Mouse (Mus musculus): ENCODE measurements around the gene March7. TPM values are rescaled to one million over a fixed set of nuclear protein-coding genes. Genes with fewer than 3 reads are reported as not detected.

The March7 gene
- polyA plus RNA-seq (2014; fragmentation: Illumina TruSeq; extraction: RNeasy Lipid Tissue Mini Kit (QIAGEN cat#74804); ENCODE audit: low read depth, low replicate concordance), result 162 TPM

DNA sequence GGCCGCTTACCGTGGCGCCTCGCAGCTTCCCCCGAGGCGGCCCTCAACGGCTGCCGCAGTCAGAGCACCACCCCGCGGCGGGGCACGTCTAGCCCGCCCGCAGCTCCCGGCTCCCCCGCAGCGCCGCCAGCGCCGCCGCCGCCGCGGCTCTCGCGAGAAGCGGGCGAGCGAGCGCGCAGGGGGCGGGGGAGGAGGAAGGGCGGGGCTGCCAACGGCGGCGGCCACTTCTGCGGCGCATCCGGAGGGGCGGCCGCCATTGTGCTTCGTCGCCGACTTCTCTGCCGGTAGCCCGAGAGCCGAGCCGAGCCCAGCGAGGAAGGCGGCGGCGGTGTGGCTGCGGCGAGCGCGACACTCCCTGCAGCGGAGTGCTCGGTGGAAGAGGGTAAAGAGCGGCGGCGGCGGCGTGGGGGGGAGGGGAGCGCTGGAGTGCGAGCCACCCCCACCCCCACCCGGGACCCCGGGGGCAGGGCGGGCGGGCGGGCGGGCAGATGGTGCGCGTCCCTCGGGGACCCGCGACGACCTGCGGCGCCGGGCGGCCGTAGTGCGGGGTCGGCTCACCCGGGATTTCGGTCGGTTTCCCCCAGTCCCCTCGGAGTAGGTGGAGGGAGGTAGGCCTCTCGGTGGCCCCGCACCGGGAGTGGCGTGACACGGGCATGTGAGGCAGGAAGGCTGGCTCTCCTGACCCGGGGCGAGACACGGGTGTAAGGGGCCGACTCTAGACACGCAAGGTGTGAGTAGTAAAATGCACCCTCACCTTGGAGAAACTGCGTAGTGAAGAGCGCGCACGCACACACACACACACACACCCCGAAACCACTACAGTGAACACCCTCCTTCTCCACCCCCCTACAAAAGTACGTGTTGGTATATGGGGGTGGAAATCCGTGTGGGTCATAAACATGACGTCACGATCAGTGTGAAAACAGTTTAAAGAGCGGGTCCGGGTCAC lies at the start of gene March7, which contains the start of gene Baz2b:
Gene March7, plus strand, starts transcription at position 185 of the 949 bp plus-strand sequence.
Gene Baz2b, minus strand, starts transcription at position 137 of the 949 bp plus-strand sequence.

GRCm38 (mm10) chr2:60284467-60284821 lies 74.8 kb downstream of the March7 start, which contains the start of gene Cd302:
TSS of gene Cd302 (minus strand) at chr2:60284488.

Other genes with a start within 250 kb of the March7 start
- gene Baz2b, start within 50 bp of the March7 start, polyA plus RNA-seq (2014; fragmentation: Illumina TruSeq; extraction: RNeasy Lipid Tissue Mini Kit (QIAGEN cat#74804); ENCODE audit: low read depth, low replicate concordance), result 63.2 TPM
- 63.6 TPM for gene Cd302, start 74.6 kb downstream of the March7 start, polyA plus RNA-seq (2014; fragmentation: Illumina TruSeq; extraction: RNeasy Lipid Tissue Mini Kit (QIAGEN cat#74804); ENCODE audit: low read depth, low replicate concordance)
- 1.6 TPM for gene Ly75, start 173.4 kb downstream of the March7 start, polyA plus RNA-seq (2014; fragmentation: Illumina TruSeq; extraction: RNeasy Lipid Tissue Mini Kit (QIAGEN cat#74804); ENCODE audit: low read depth, low replicate concordance)

Data from adrenal gland, adult 10 weeks (tissue).